Mouse (Mus musculus) MEL (cell line): ENCODE results near the gene Kif18a.

Experiments
- CTCF ChIP-seq, 3 experiments: IDR thresholded peaks in 2 of 3; conservative IDR thresholded peaks in 1 of 3; 2 replicates each; pipeline ENCODE4 v1.5.1; 2011 to 2012; ENCODE audit warnings: low read length in 3 of 3, low read depth in 2 of 3, mild to moderate bottlenecking in 2 of 3, improper control_type of control experiment in 1 of 3, inconsistent platforms in 1 of 3, mixed read lengths in 1 of 3, moderate library complexity in 1 of 3; ENCODE audit not compliant: control insufficient read depth in 1 of 3, insufficient read depth in 1 of 3, poor library complexity in 1 of 3, severe bottlenecking in 1 of 3
- GABPA ChIP-seq: IDR thresholded peaks from 2 replicates; pipeline ENCODE4 v1.6.1; 2012; ENCODE audit warnings: low read depth, mild to moderate bottlenecking, inconsistent platforms, low read length, improper control_type of control experiment, moderate library complexity
- HCFC1 ChIP-seq: IDR thresholded peaks from 2 replicates; pipeline ENCODE4 v1.6.1; 2012; ENCODE audit warnings: low read depth, mild to moderate bottlenecking, inconsistent platforms, low read length, improper control_type of control experiment, moderate library complexity
- MEF2A ChIP-seq: IDR thresholded peaks from 2 replicates; pipeline ENCODE4 v1.6.1; 2014; ENCODE audit warnings: low read depth, mild to moderate bottlenecking, inconsistent platforms, low read length, improper control_type of control experiment; ENCODE audit not compliant: poor library complexity, insufficient replicate concordance, severe bottlenecking; ENCODE audit errors: extremely low read depth
- RAD21 ChIP-seq: IDR thresholded peaks from 2 replicates; pipeline ENCODE4 v1.6.1; 2011; ENCODE audit warnings: mild to moderate bottlenecking, low read depth, low read length, improper control_type of control experiment
- USF2 ChIP-seq, 2 experiments: IDR thresholded peaks; 2 replicates each; pipeline ENCODE4 v1.6.1; 2011 to 2012; ENCODE audit warnings: improper control_type of control experiment in 2 of 2, low read length in 2 of 2, borderline replicate concordance in 1 of 2, inconsistent platforms in 1 of 2, low read depth in 1 of 2, mild to moderate bottlenecking in 1 of 2; ENCODE audit not compliant: insufficient read depth in 1 of 2
- ZC3H11A ChIP-seq: IDR thresholded peaks from 2 replicates; pipeline ENCODE4 v1.6.1; 2012; ENCODE audit warnings: low read depth, mild to moderate bottlenecking, inconsistent platforms, low read length, improper control_type of control experiment
- ZMIZ1 ChIP-seq: IDR thresholded peaks from 2 replicates; pipeline ENCODE4 v1.6.1; 2012; ENCODE audit warnings: low read depth, mild to moderate bottlenecking, inconsistent platforms, low read length, improper control_type of control experiment, moderate library complexity

DNA sequence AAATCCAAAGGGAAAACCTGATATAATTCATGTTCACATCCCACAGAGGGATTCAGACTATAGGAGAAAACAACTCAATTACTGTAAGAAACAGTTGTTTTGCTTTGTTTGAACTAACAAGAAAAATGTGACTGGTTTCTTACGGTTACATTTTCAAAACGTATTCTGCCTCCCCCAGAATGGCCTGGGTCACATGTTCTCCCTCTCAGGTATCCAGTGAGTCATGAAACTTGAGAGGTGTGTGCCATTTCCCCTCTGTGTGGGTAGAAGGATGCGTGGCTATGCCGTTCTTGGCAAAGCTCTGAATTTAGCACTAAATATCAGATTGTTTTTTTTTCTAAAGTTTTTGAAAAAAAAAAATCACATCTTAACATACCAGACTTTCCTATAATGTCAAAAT, 68.2 kb downstream of the Kif18a start:
- no peak for TF ChIP-seq CTCF (IDR thresholded peaks at IDR 0.05 in 2 of 3, conservative IDR thresholded peaks at IDR 0.05 in 1 of 3; ENCODE audit: control insufficient read depth in 1 of 3, insufficient read depth in 1 of 3, low read depth in 2 of 3, low read length in 3 of 3, poor library complexity in 1 of 3, severe bottlenecking in 1 of 3)
- TF ChIP-seq MEF2A = no peak
- TF ChIP-seq ZMIZ1 = no peak
- TF ChIP-seq HCFC1 = no peak
- TF ChIP-seq GABPA = no peak
- TF ChIP-seq RAD21 = no peak
- TF ChIP-seq ZC3H11A = no peak
- no peak for TF ChIP-seq USF2 (IDR thresholded peaks at IDR 0.05; ENCODE audit: borderline replicate concordance in 1 of 2, insufficient read depth in 1 of 2, low read depth in 1 of 2, low read length in 2 of 2)
